Mouse (Mus musculus) neutrophil, adult 65 days (primary cell): ENCODE measurements around the gene Astn2. TPM values are rescaled to one million over a fixed set of nuclear protein-coding genes. Genes with fewer than 3 reads are reported as not detected.

ENCODE experiments used
- total RNA-seq: library from RNA; stranded (reverse); gene quantifications from 2 replicates; pipeline ENCODE4 v1.2.4, GENCODE M21; 2023

The Astn2 gene
- total RNA-seq, result not detected in 2 replicates

GRCm38 (mm10) chr4:66404201-66404711 lies at the start of gene Astn2:
TSS of gene Astn2 (minus strand) at chr4:66404611.

GRCm38 (mm10) chr4:65604504-65605150 lies 799.8 kb downstream of the Astn2 start, which contains the start of gene Trim32:
TSS of gene Trim32 (plus strand) at chr4:65604986.

